Mouse (Mus musculus): Measurements from ENCODE around the gene Socs1. TPM values are rescaled to one million over a fixed set of nuclear protein-coding genes. Genes with fewer than 3 reads are reported as not detected.

Gene Socs1
- polyA plus RNA-seq, 1 experiment: 7.3 TPM

GRCm38 (mm10) chr16:10741082-10741481, 44.3 kb downstream of the Socs1 start:
- H3K4me3 ChIP-seq (ENCODE audit: insufficient read depth, low read length): no peak overlapping the region
- peaks cover 3% of the 10 kb centered on the region; the same call in 1 of the 2 replicates for H3K4me1 ChIP-seq (ENCODE audit: control insufficient read depth, insufficient read depth, low read length)
- H3K27ac ChIP-seq (ENCODE audit: insufficient read depth, low read length): no peak overlapping the region
- no peak for TF ChIP-seq CTCF (IDR thresholded peaks at IDR 0.05; ENCODE audit: borderline replicate concordance, insufficient read depth, low read length)
- no peak for TF ChIP-seq POLR2A (IDR thresholded peaks at IDR 0.05; ENCODE audit: low read depth, low read length)

- H3K27ac ChIP-seq (ENCODE audit: insufficient read depth, low read length): no peak overlapping the region
- TF ChIP-seq POLR2A (IDR thresholded peaks at IDR 0.05; ENCODE audit: low read depth, low read length) (no peak), CTCF (IDR thresholded peaks at IDR 0.05; ENCODE audit: borderline replicate concordance, insufficient read depth, low read length) (no peak)
- H3K4me1 ChIP-seq (ENCODE audit: control insufficient read depth, insufficient read depth, low read length): peaks cover 3% of the 10 kb centered on the region; the same call in 1 of the 2 replicates
Observed at GRCm38 (mm10) chr16:10739854-10740398, 45.4 kb downstream of the Socs1 start.

GRCm38 (mm10) chr16:10738866-10739265, 46.5 kb downstream of the Socs1 start:
- no peak overlapping the region for H3K4me3 ChIP-seq (ENCODE audit: insufficient read depth, low read length)
- peaks cover 3% of the 10 kb centered on the region; the same call in 1 of the 2 replicates for H3K4me1 ChIP-seq (ENCODE audit: control insufficient read depth, insufficient read depth, low read length)
- TF ChIP-seq CTCF (IDR thresholded peaks at IDR 0.05; ENCODE audit: borderline replicate concordance, insufficient read depth, low read length) (no peak), POLR2A (IDR thresholded peaks at IDR 0.05; ENCODE audit: low read depth, low read length) (no peak)
- H3K27ac ChIP-seq (ENCODE audit: insufficient read depth, low read length): no peak overlapping the region

More at GRCm38 (mm10) chr16:10739854-10740398, 45.4 kb downstream of the Socs1 start:
- no peak overlapping the region for H3K4me3 ChIP-seq (ENCODE audit: insufficient read depth, low read length)

GRCm38 (mm10) chr16:10737571-10737970, 47.8 kb downstream of the Socs1 start:
- TF ChIP-seq POLR2A (IDR thresholded peaks at IDR 0.05; ENCODE audit: low read depth, low read length) (no peak), CTCF (IDR thresholded peaks at IDR 0.05; ENCODE audit: borderline replicate concordance, insufficient read depth, low read length) (no peak)
- Histone ChIP-seq H3K4me3 (ENCODE audit: insufficient read depth, low read length) (no peak overlapping the region), H3K27ac (ENCODE audit: insufficient read depth, low read length) (no peak overlapping the region), H3K4me1 (ENCODE audit: control insufficient read depth, insufficient read depth, low read length) (peaks cover 3% of the 10 kb centered on the region; the same call in 1 of the 2 replicates)

- H3K4me1 ChIP-seq (ENCODE audit: control insufficient read depth, insufficient read depth, low read length): peaks cover 3% of the 10 kb centered on the region; the same call in 1 of the 2 replicates
- TF ChIP-seq POLR2A (IDR thresholded peaks at IDR 0.05; ENCODE audit: low read depth, low read length) (no peak), CTCF (IDR thresholded peaks at IDR 0.05; ENCODE audit: borderline replicate concordance, insufficient read depth, low read length) (no peak)
- H3K27ac ChIP-seq (ENCODE audit: insufficient read depth, low read length): no peak overlapping the region
- H3K4me3 ChIP-seq (ENCODE audit: insufficient read depth, low read length): no peak overlapping the region
Observed at GRCm38 (mm10) chr16:10736364-10736763, 49.0 kb downstream of the Socs1 start.

GRCm38 (mm10) chr16:10735781-10736180, 49.6 kb downstream of the Socs1 start:
- Histone ChIP-seq H3K4me3 (ENCODE audit: insufficient read depth, low read length) (no peak overlapping the region), H3K27ac (ENCODE audit: insufficient read depth, low read length) (no peak overlapping the region), H3K4me1 (ENCODE audit: control insufficient read depth, insufficient read depth, low read length) (peaks cover 3% of the 10 kb centered on the region; the same call in 1 of the 2 replicates)
- no peak for TF ChIP-seq CTCF (IDR thresholded peaks at IDR 0.05; ENCODE audit: borderline replicate concordance, insufficient read depth, low read length)
- TF ChIP-seq POLR2A (IDR thresholded peaks at IDR 0.05; ENCODE audit: low read depth, low read length): no peak

GRCm38 (mm10) chr16:10732421-10732820, 52.9 kb downstream of the Socs1 start:
- H3K4me3 ChIP-seq (ENCODE audit: insufficient read depth, low read length): no peak overlapping the region
- no peak overlapping the region for H3K27ac ChIP-seq (ENCODE audit: insufficient read depth, low read length)
- no peak for TF ChIP-seq POLR2A (IDR thresholded peaks at IDR 0.05; ENCODE audit: low read depth, low read length)
- TF ChIP-seq CTCF (IDR thresholded peaks at IDR 0.05; ENCODE audit: borderline replicate concordance, insufficient read depth, low read length): no peak
- peaks cover 1% of the 10 kb centered on the region; the same call in 1 of the 2 replicates for H3K4me1 ChIP-seq (ENCODE audit: control insufficient read depth, insufficient read depth, low read length)

Other genes with a start within 250 kb of the Socs1 start
- 13.3 and 17.1 TPM in 2 replicates for gene Dexi, start 242.5 kb downstream of the Socs1 start, polyA plus RNA-seq (2011; ENCODE audit: insufficient read length, low read depth, missing spikeins)
- 16.1 and 23.0 TPM in 2 replicates for gene Clec16a, start 240.2 kb downstream of the Socs1 start, polyA plus RNA-seq (2011; ENCODE audit: insufficient read length, low read depth, missing spikeins)
- gene Tnp2, start 3.1 kb upstream of the Socs1 start, polyA plus RNA-seq (2011; ENCODE audit: insufficient read length, low read depth, missing spikeins): not detected in 2 replicates
- gene Prm3, start 5.4 kb upstream of the Socs1 start, polyA plus RNA-seq (2011; ENCODE audit: insufficient read length, low read depth, missing spikeins): not detected in 2 replicates
- not detected in 2 replicates for gene Prm2, start 10.6 kb upstream of the Socs1 start, polyA plus RNA-seq (2011; ENCODE audit: insufficient read length, low read depth, missing spikeins)
- gene Prm1, start 20.3 kb upstream of the Socs1 start, polyA plus RNA-seq (2011; ENCODE audit: insufficient read length, low read depth, missing spikeins): not detected in 2 replicates
- not detected in 2 replicates for gene Gm11172, start 27.4 kb upstream of the Socs1 start, polyA plus RNA-seq (2011; ENCODE audit: insufficient read length, low read depth, missing spikeins)
- gene Rmi2, start 49.5 kb upstream of the Socs1 start, polyA plus RNA-seq (2011; ENCODE audit: insufficient read length, low read depth, missing spikeins): 1.1 and 1.9 TPM in 2 replicates